Mouse (Mus musculus) embryonic fibroblast, embryonic 13.5 days (primary cell): ENCODE results near the gene Cyp1a2. TPM values are rescaled to one million over a fixed set of nuclear protein-coding genes. Genes with fewer than 3 reads are reported as not detected.

ENCODE experiments used
- H3K27ac ChIP-seq: 2 replicates; pipeline ENCODE4 v1.5.1; 2012; ENCODE audit warnings: low read length, control low read depth, inconsistent platforms; ENCODE audit not compliant: insufficient read depth
- H3K4me1 ChIP-seq: 2 replicates; pipeline ENCODE4 v1.6.1; 2011; ENCODE audit warnings: low read length; ENCODE audit not compliant: control insufficient read depth, insufficient read depth
- H3K4me3 ChIP-seq: 2 replicates; pipeline ENCODE4 v1.5.1; 2011; ENCODE audit warnings: mild to moderate bottlenecking, control low read depth, low read length; ENCODE audit not compliant: insufficient read depth
- CTCF ChIP-seq: IDR thresholded peaks from 2 replicates; pipeline ENCODE4 v1.5.1; 2011; ENCODE audit warnings: mild to moderate bottlenecking, control low read depth, low read length, moderate library complexity, borderline replicate concordance; ENCODE audit not compliant: insufficient read depth
- POLR2A ChIP-seq: IDR thresholded peaks from 2 replicates; pipeline ENCODE4 v1.6.1; 2011; ENCODE audit warnings: low read depth, mild to moderate bottlenecking, control low read depth, low read length, moderate library complexity
- polyA plus RNA-seq: library from polyadenylated mRNA; stranded (reverse); fragments of >200 nt; gene quantifications from 2 replicates; pipeline ENCODE4 v1.2.4, GENCODE M21; 2011; ENCODE audit warnings: low read depth; ENCODE audit not compliant: missing spikeins, insufficient read length

Gene Cyp1a2
- polyA plus RNA-seq, 1 experiment: not detected

GRCm38 (mm10) chr9:57641775-57642550, 41.5 kb downstream of the Cyp1a2 start:
- H3K27ac ChIP-seq: no peak overlapping the region
- H3K4me3 ChIP-seq: no peak overlapping the region
- peaks cover 43% of the 10 kb centered on the region for H3K4me1 ChIP-seq
- TF ChIP-seq POLR2A: no peak
- no peak for TF ChIP-seq CTCF

- H3K27ac ChIP-seq: peak overlapping the region; percentile 26; the same call in 1 of the 2 replicates
- H3K4me1 ChIP-seq: peaks cover 49% of the 10 kb centered on the region
- no peak overlapping the region for H3K4me3 ChIP-seq
- TF ChIP-seq CTCF (no peak), POLR2A (no peak)
Measured at GRCm38 (mm10) chr9:57641022-57641421, 42.5 kb downstream of the Cyp1a2 start.

GRCm38 (mm10) chr9:57640384-57640783, 43.1 kb downstream of the Cyp1a2 start:
- Histone ChIP-seq H3K27ac (peak overlapping the region; percentile 26; the same call in 1 of the 2 replicates), H3K4me1 (peaks cover 49% of the 10 kb centered on the region), H3K4me3 (no peak overlapping the region)
- TF ChIP-seq POLR2A: no peak
- no peak for TF ChIP-seq CTCF

DNA sequence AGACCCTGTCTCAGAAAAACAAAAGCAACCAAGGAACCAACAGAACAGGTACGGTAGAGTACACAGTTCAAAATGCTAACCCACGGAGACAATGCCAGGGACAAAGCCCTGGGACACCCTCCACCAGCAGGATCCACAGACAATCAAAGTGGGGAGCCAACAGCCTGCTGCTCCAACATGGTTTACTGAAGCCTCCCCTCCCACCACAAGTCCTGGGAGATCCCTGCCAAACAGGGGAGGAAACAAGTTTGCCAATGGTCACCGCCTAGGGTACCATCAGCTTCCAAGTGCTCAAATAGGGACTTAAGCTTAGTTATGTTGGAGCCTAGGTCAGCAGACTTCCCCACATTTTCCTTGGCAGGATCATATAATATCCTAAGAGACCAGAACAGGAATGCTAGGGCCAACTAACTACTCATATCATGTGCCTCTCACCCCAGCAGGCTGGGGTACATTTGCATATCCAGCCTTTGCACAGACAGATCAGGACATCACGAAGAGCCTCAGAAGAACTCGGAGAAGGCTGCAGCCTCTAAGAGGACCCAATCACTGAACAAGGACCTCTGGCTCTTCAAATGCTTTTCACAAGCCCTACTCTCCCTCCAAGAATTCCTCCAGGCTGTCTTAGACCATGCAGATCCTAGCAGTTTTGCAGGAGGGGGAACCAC, 43.7 kb downstream of the Cyp1a2 start:
- peak overlapping the region; percentile 26 for H3K27ac ChIP-seq
- H3K4me1 ChIP-seq: peaks cover 49% of the 10 kb centered on the region
- TF ChIP-seq POLR2A (no peak), CTCF (no peak)
- H3K4me3 ChIP-seq: no peak overlapping the region

DNA sequence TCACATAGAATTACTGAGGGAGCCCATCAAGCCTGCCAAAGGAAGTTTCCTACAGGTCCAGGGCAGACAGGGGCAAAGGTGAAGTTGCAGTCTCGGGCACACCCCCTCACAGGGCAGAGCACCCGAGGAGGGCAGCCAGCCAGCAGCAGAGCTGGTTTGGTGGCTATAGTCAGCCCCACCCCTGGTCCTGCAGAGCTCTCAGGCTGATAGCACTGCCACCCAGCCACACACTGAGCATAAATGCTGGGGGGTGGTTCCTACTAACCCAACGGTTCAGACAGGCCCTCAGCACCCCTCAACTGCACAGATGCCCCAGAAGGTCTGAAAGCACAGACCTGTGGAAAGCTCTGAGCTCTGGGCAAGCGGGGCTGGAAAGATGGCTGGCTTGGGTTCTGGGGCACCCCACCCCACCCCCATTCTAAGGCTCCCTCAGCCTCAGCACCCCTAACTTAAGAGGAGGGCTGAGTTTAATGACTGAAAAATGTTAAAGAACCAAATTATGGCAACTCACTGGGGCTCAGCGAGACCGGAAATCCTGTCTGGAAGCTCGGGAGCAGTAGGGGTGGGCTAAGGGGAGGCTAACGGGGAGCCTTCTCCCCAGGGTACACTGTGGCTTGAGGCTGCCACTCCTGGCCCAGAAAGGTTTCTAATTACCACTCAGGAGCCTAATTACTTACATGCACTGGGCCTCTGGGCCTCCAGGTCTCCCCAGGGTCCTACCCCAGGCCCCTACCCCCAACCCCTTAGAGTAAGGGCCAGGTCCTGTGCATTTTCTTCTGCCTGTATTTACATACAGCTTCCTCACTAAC, 44.6 kb downstream of the Cyp1a2 start:
- H3K27ac ChIP-seq: peak overlapping the region; percentile 68; the same call in 1 of the 2 replicates
- H3K4me3 ChIP-seq: no peak overlapping the region
- peaks cover 54% of the 10 kb centered on the region for H3K4me1 ChIP-seq
- TF ChIP-seq POLR2A (no peak), CTCF (no peak)

DNA sequence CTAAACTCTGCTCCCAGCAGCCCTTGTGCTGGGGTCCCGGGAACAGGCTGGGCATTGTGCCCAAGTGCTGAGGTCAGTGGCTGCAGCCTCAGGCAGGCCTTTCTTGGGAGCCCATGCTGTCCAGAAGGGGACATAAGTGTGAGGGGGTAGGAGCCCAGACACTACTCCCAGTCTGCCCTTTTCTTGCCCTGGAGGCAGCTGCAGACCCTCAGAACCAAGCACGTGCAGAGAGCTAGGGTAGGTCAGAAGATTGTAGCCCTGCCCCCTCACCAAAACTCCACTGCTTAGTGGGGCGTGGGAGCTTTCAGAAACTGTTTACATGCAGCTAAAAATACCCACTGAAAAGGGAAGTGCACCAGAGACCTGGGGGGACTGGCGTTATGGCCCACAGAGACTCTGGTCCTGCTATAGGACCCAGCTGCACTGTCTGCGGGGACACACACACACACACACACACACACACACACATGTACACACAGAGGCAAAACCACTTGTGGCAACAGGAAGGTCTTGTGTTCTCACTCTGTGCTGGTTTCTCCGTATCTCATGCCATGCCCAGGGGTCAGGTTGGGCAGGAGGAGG, 45.7 kb downstream of the Cyp1a2 start:
- TF ChIP-seq CTCF (no peak), POLR2A (no peak)
- H3K27ac ChIP-seq: peak overlapping the region; percentile 68
- H3K4me3 ChIP-seq: no peak overlapping the region
- H3K4me1 ChIP-seq: peaks cover 51% of the 10 kb centered on the region

DNA sequence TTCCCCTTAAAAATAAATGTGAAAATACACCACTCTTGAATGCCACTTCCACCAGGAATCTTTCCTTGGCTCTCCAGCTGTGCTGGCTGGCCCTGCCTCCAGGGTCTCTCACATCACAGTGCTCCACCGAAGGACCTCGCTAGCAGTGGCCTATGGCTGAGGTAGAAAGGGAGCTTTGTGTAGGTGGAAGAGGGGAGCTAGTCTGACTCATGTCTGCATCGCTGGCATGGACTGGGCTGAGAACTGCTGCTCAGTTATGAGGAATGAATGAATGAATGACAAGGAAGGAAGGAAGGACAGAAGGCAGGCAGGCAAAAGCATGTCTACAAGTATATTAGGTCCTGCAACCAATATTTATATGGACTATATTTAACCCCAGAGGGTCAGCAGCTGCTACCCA, 46.2 kb downstream of the Cyp1a2 start:
- H3K4me3 ChIP-seq: no peak overlapping the region
- H3K27ac ChIP-seq: peak overlapping the region; percentile 68
- H3K4me1 ChIP-seq: peaks cover 51% of the 10 kb centered on the region
- no peak for TF ChIP-seq CTCF
- TF ChIP-seq POLR2A: no peak

DNA sequence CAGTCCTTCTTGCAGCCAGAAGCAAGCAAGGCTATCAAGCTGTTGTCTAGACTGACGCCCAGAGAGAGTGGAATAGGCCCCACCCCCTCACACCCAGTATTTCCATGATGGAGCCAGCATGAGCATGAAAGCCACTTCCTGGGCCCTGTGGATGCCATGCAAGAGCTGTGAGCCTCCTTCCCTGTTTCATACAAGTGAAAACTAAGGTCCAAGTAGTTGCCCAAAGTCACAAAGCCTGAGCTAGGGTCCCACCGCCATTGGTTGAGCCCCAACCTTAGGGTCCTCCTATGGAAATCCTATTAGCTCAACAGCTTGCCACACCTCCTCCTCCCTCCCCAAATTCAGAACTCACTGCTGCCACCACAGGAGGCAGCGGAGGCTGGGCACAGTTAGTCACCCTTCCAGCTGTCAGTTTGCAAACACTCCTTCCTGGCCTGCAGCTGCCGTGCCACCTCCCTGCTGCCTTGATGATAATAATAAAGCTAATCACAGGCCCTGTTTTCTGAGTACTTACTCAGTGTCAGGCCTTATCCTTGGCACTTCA, 50.0 kb downstream of the Cyp1a2 start:
- H3K27ac ChIP-seq: no peak overlapping the region
- no peak overlapping the region for H3K4me3 ChIP-seq
- H3K4me1 ChIP-seq: peaks cover 26% of the 10 kb centered on the region
- no peak for TF ChIP-seq POLR2A
- no peak for TF ChIP-seq CTCF
